Mouse (Mus musculus): Measurements from ENCODE around the gene Ttc37.

DNA sequence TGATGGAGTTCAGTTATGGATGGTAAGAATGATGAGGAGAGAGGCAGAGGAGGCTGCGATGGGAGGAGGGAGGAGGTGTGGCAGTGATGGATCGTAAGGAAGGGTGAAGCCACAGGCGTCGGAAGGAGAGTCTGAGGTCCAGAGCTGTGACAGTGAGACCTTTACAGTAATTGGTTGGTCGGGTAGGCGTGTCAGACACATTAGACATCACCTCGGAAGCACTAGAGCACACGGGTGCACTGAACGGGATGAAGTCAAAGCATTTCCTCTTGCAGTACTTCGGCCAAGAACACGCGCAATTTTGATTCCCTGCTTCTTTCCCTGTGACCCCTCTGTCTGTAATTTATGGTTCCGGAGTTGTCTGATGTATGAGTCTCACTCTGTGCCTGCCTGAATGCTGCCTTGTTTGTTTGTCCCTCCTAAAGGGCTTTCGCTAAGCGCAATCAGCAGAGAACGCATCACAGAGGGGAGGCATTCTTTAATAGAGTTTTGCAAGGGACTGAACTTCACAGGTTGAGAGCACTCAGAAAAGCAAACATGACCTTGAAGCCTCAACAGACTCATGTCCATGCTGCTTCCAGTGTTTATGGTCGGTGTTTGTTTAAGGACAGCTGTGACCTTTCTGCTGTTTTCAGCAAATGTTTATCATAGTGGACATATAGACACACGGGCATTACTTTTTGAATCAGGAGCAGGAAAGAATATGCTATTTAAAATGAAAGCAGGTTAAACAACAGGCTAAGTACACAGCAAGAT lies 10.7 kb downstream of the Ttc37 start:
- no peak for TF ChIP-seq POLR2A (IDR thresholded peaks at IDR 0.05; ENCODE audit: low read depth, low read length)
- no peak for TF ChIP-seq CTCF (IDR thresholded peaks at IDR 0.05; ENCODE audit: borderline replicate concordance, insufficient read depth, low read length)
